In genomic region chr11:20243214-20243913, GRCm38 (mm10) we compare ENCODE assay signal across 8 mouse cellular contexts. TPM values are rescaled to one million over a fixed set of nuclear protein-coding genes. Genes with fewer than 3 reads are reported as not detected.
DNase-seq lines count a peak whose midpoint lies in the region; ATAC-seq and TF ChIP-seq lines count a peak whose summit lies in the region.

No protein-coding gene starts in this region.

- intact Hi-C loops in left cerebral cortex, adult 2 months (cut with DNase I), result no loop called here
- intact Hi-C loops in left cerebral cortex, postnatal 36 days (cut with DNase I), result no loop called here

- H3K27ac ChIP-seq in left cerebral cortex, adult 2 months, result no peak overlapping the region
- H3K27ac ChIP-seq in embryonic facial prominence, embryonic 15.5 days (replicated peaks), result 0 out of 2 replicates have a peak overlapping the region, but pooled peaks have one; percentile 39
- H3K27ac ChIP-seq in kidney, embryonic 16.5 days (ENCODE audit: low read length), result no peak overlapping the region
- H3K27ac ChIP-seq in midbrain, postnatal 0 days (ENCODE audit: low read depth, low read length), result no peak overlapping the region

- ATAC-seq in embryonic facial prominence, embryonic 15.5 days (ENCODE audit: insufficient number of reproducible peaks, low FRiP score, low TSS enrichment, low read depth), result no peak
- peak; percentile 68; the same call in 1 of the 2 replicates for ATAC-seq in kidney, embryonic 16.5 days (ENCODE audit: low FRiP score, low TSS enrichment)
- 0 out of 2 replicates have a peak, but pooled peaks have one; percentile 32 for ATAC-seq in midbrain, postnatal 0 days (ENCODE audit: low FRiP score)

- H3K4me1 ChIP-seq in embryonic facial prominence, embryonic 15.5 days, result peaks cover 49% of the 10 kb centered on the region
- H3K4me1 ChIP-seq in kidney, embryonic 16.5 days (ENCODE audit: insufficient read depth, low read length), result peaks cover 34% of the 10 kb centered on the region
- 0 out of 2 replicates have a peak, but pooled peaks cover 5% of the 10 kb centered on the region for H3K4me1 ChIP-seq in midbrain, postnatal 0 days (ENCODE audit: insufficient read depth, low read length)

- H3K27me3 ChIP-seq in embryonic facial prominence, embryonic 15.5 days, result no peaks in the 10 kb centered on the region
- no peaks in the 10 kb centered on the region for H3K27me3 ChIP-seq in kidney, embryonic 16.5 days (ENCODE audit: insufficient read depth, low read length)
- no peaks in the 10 kb centered on the region for H3K27me3 ChIP-seq in midbrain, postnatal 0 days (ENCODE audit: insufficient read depth, low read length)

- DNase-seq in left cerebral cortex, adult 2 months (ENCODE audit: extremely low spot score in 1 of 2, low spot score in 2 of 2), result no peak
- no peak for DNase-seq in left cerebral cortex, postnatal 36 days (ENCODE audit: low spot score in 2 of 2)
- no peak for DNase-seq in midbrain, postnatal 0 days (ENCODE audit: low spot score)
- no peak for DNase-seq in layer of hippocampus, adult 18-20 months (ENCODE audit: low spot score in 2 of 2)
- DNase-seq in frontal cortex, postnatal 25 days (ENCODE audit: low spot score in 2 of 2), result no peak
- no peak for DNase-seq in frontal cortex, postnatal 36 days (ENCODE audit: low spot score in 2 of 2)

- no peaks in the 10 kb centered on the region for H3K9me3 ChIP-seq in embryonic facial prominence, embryonic 15.5 days (replicated peaks)
- no peaks in the 10 kb centered on the region for H3K9me3 ChIP-seq in kidney, embryonic 16.5 days (ENCODE audit: low read length)
- no peaks in the 10 kb centered on the region for H3K9me3 ChIP-seq in midbrain, postnatal 0 days (ENCODE audit: low read length)

- H3K9ac ChIP-seq in embryonic facial prominence, embryonic 15.5 days, result no peak overlapping the region
- no peak overlapping the region for H3K9ac ChIP-seq in kidney, embryonic 16.5 days (replicated peaks; ENCODE audit: low read length)
- H3K9ac ChIP-seq in midbrain, postnatal 0 days (replicated peaks; ENCODE audit: low read length, poor library complexity, severe bottlenecking), result no peak overlapping the region

- peaks cover 38% of the 10 kb centered on the region for H3K36me3 ChIP-seq in embryonic facial prominence, embryonic 15.5 days
- H3K36me3 ChIP-seq in kidney, embryonic 16.5 days (ENCODE audit: insufficient read depth, low read length), result peaks cover 33% of the 10 kb centered on the region
- H3K36me3 ChIP-seq in midbrain, postnatal 0 days (ENCODE audit: insufficient read depth, low read length), result peaks cover 21% of the 10 kb centered on the region

- 22% methylated on average over 9 of the region's 9 CpGs for WGBS in embryonic facial prominence, embryonic 15.5 days
- 46% methylated on average over 9 of the region's 9 CpGs for WGBS in kidney, embryonic 16.5 days
- WGBS in midbrain, postnatal 0 days, result 57% methylated on average over 9 of the region's 9 CpGs

- TF ChIP-seq CTCF in left cerebral cortex, adult 2 months (IDR thresholded peaks at IDR 0.05), result peak; percentile 30
- TF ChIP-seq CTCF in midbrain, postnatal 0 days (IDR thresholded peaks at IDR 0.05), result peak; percentile 29

- H3K4me2 ChIP-seq in embryonic facial prominence, embryonic 15.5 days (replicated peaks), result no peak overlapping the region
- H3K4me2 ChIP-seq in kidney, embryonic 16.5 days (replicated peaks; ENCODE audit: low read depth, low read length), result no peak overlapping the region
- no peak overlapping the region for H3K4me2 ChIP-seq in midbrain, postnatal 0 days (ENCODE audit: low read depth, low read length, poor library complexity, severe bottlenecking)

- H3K4me3 ChIP-seq in left cerebral cortex, adult 2 months, result no peak overlapping the region
- H3K4me3 ChIP-seq in embryonic facial prominence, embryonic 15.5 days (replicated peaks), result no peak overlapping the region
- H3K4me3 ChIP-seq in kidney, embryonic 16.5 days (ENCODE audit: low read length), result no peak overlapping the region
- H3K4me3 ChIP-seq in midbrain, postnatal 0 days (ENCODE audit: low read depth, low read length), result no peak overlapping the region

RNA-seq across cellular contexts. Expression of gene Cep68, which starts 5.9 kb away (rescaled TPM):
- total RNA-seq in left cerebral cortex, adult 2 months (2021), result 10 to 100 TPM; 31.5 to 32.5 TPM
- total RNA-seq in left cerebral cortex, postnatal 36 days (2021), result 10 to 100 TPM; 27.4 to 29.1 TPM
- polyA plus RNA-seq in embryonic facial prominence, embryonic 15.5 days (2015; fragmentation: Nextera tagmentation; extraction: Ambion mirVana), result 31.1 and 33.2 TPM in 2 replicates
- 35.1 and 40.5 TPM in 2 replicates for polyA plus RNA-seq in kidney, embryonic 16.5 days (2015; fragmentation: Nextera tagmentation; extraction: Ambion mirVana)
- total RNA-seq in midbrain, postnatal 0 days (2014; rRNA removed), result 40.7 and 45.5 TPM in 2 replicates
- polyA plus RNA-seq in midbrain, postnatal 0 days (2015; fragmentation: Nextera tagmentation; extraction: Ambion mirVana), result 21.1 and 23.5 TPM in 2 replicates
- 10 to 100 TPM; 31.3 to 35.2 TPM for total RNA-seq in layer of hippocampus, adult 18-20 months (2021)

RNA-seq across cellular contexts. Expression of gene Rab1a, which starts 42.1 kb away (rescaled TPM):
- total RNA-seq in left cerebral cortex, adult 2 months (2021), result 100 to 1,000 TPM; 183 to 193 TPM
- 100 to 1,000 TPM; 192 to 195 TPM for total RNA-seq in left cerebral cortex, postnatal 36 days (2021)
- 264 and 287 TPM in 2 replicates for polyA plus RNA-seq in embryonic facial prominence, embryonic 15.5 days (2015; fragmentation: Nextera tagmentation; extraction: Ambion mirVana)
- 261 and 265 TPM in 2 replicates for polyA plus RNA-seq in kidney, embryonic 16.5 days (2015; fragmentation: Nextera tagmentation; extraction: Ambion mirVana)
- 112 and 123 TPM in 2 replicates for total RNA-seq in midbrain, postnatal 0 days (2014; rRNA removed)
- polyA plus RNA-seq in midbrain, postnatal 0 days (2015; fragmentation: Nextera tagmentation; extraction: Ambion mirVana), result 285 and 300 TPM in 2 replicates
- total RNA-seq in layer of hippocampus, adult 18-20 months (2021), result 100 to 1,000 TPM; 160 to 172 TPM
